Mouse (Mus musculus): Measurements from ENCODE around the gene Gm28845. TPM values are rescaled to one million over a fixed set of nuclear protein-coding genes. Genes with fewer than 3 reads are reported as not detected.

Gm28845 gene
- not detected in 2 replicates for polyA plus RNA-seq (2012; rRNA removed)

DNA sequence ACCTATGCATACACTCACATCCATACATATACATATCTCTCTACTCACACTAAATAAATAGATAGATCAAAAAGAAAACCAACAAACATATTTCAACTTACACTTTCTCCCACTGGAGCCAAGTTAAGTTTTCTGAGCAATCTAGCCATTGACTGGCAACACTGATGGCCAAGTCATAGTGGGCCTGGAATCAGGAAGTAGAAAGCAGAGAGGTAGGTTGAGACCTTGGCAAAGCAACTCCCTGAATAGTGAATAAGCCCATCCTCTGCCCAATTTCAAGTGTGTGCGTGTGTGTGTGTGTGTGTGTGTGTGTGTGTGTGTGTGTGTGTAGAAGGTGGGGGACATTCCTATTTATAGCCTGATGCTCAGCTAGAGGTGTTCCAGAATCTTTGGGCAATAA, at the start of gene Gm28845:
Gene Gm28845 (minus strand): TSS at position 121 of the 400 bp plus-strand sequence.
- no peak for DNase-seq
- Histone ChIP-seq H3K4me1 (ENCODE audit: control insufficient read depth, insufficient read depth, low read length) (no peaks in the 10 kb centered on the region), H3K4me3 (replicated peaks; ENCODE audit: extremely low read depth, low read depth, low read length) (no peak within 1 kb of the TSS)
- WGBS = 87% methylated on average over 1 of the region's 1 CpGs
- TF ChIP-seq CTCF (IDR thresholded peaks at IDR 0.05; ENCODE audit: insufficient read depth, low read length) = no peak
- TF ChIP-seq POLR2A (IDR thresholded peaks at IDR 0.05; ENCODE audit: borderline replicate concordance, extremely low read depth, low read depth, low read length) = no peak

- 81% methylated on average over 1 of the region's 1 CpGs for WGBS
- H3K4me3 ChIP-seq (replicated peaks; ENCODE audit: extremely low read depth, low read depth, low read length) = no peak overlapping the region
- no peak for TF ChIP-seq POLR2A (IDR thresholded peaks at IDR 0.05; ENCODE audit: borderline replicate concordance, extremely low read depth, low read depth, low read length)
- no peak for TF ChIP-seq CTCF (IDR thresholded peaks at IDR 0.05; ENCODE audit: insufficient read depth, low read length)
- no peak for DNase-seq
- no peaks in the 10 kb centered on the region; the same call in 1 of the 2 replicates for H3K4me1 ChIP-seq (ENCODE audit: control insufficient read depth, insufficient read depth, low read length)
Measured at GRCm38 (mm10) chr1:65167496-65167895, 48.1 kb upstream of the Gm28845 start.

DNA sequence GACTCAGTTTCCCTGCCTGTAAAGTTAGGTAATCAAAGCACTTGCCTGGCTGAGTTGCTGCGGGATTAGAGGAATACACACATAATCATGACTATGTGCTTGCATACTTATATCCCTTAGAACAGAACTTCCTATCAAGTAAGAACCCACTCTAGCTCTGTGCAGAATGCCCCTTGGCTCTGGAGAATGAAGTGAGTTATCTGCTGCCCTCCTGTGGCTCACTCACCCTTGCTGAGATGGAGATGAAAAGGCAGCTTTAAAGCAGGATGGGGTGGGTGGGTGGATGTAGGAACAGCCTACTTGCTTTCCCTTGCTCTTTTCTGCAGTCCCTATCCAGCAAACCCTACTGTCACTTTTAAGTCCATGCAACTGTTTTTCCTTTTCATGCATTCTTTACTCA, 42.9 kb upstream of the Gm28845 start:
- no peak for DNase-seq
- 98% methylated on average over 1 of the region's 1 CpGs for WGBS
- TF ChIP-seq CTCF (IDR thresholded peaks at IDR 0.05; ENCODE audit: insufficient read depth, low read length) (no peak), POLR2A (IDR thresholded peaks at IDR 0.05; ENCODE audit: borderline replicate concordance, extremely low read depth, low read depth, low read length) (no peak)

GRCm38 (mm10) chr1:65156111-65156510, 36.8 kb upstream of the Gm28845 start:
- no peak for DNase-seq
- no peak for TF ChIP-seq CTCF (IDR thresholded peaks at IDR 0.05; ENCODE audit: insufficient read depth, low read length)
- TF ChIP-seq POLR2A (IDR thresholded peaks at IDR 0.05; ENCODE audit: borderline replicate concordance, extremely low read depth, low read depth, low read length) = no peak
- Histone ChIP-seq H3K4me3 (replicated peaks; ENCODE audit: extremely low read depth, low read depth, low read length) (no peak overlapping the region), H3K4me1 (ENCODE audit: control insufficient read depth, insufficient read depth, low read length) (no peaks in the 10 kb centered on the region; the same call in 1 of the 2 replicates)
- WGBS = 90% methylated on average over 5 of the region's 5 CpGs

More for the DNA sequence above, 42.9 kb upstream of the Gm28845 start:
- H3K4me3 ChIP-seq (replicated peaks; ENCODE audit: extremely low read depth, low read depth, low read length) = no peak overlapping the region
- H3K4me1 ChIP-seq (ENCODE audit: control insufficient read depth, insufficient read depth, low read length) = no peaks in the 10 kb centered on the region; the same call in 1 of the 2 replicates

DNA sequence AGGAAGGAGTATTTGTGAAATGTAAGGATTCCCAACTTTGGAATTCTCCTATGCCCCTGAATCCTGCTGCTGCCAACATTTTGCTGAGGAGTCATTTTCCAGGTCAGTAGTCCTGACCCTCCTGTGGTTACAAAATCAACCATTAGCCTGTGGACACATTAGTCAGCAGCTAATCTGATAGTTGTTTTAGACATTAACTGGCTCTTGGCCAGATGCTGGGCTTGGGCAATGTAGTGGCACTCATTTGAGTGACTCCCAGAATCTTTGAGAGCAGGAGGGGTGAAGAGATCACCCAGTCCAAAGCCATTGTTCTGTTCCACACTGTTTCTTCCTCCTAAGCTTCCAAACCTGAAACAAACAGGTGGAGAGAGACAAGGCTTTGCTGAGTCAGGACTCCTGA, 35.5 kb upstream of the Gm28845 start:
- no peak for TF ChIP-seq CTCF (IDR thresholded peaks at IDR 0.05; ENCODE audit: insufficient read depth, low read length)
- no peak for TF ChIP-seq POLR2A (IDR thresholded peaks at IDR 0.05; ENCODE audit: borderline replicate concordance, extremely low read depth, low read depth, low read length)
- no peak for DNase-seq
- H3K4me1 ChIP-seq (ENCODE audit: control insufficient read depth, insufficient read depth, low read length) = no peaks in the 10 kb centered on the region; the same call in 1 of the 2 replicates
- no peak overlapping the region for H3K4me3 ChIP-seq (replicated peaks; ENCODE audit: extremely low read depth, low read depth, low read length)

GRCm38 (mm10) chr1:65147971-65148370, 28.6 kb upstream of the Gm28845 start:
- H3K4me3 ChIP-seq (replicated peaks; ENCODE audit: extremely low read depth, low read depth, low read length) = no peak overlapping the region
- TF ChIP-seq POLR2A (IDR thresholded peaks at IDR 0.05; ENCODE audit: borderline replicate concordance, extremely low read depth, low read depth, low read length) = no peak
- TF ChIP-seq CTCF (IDR thresholded peaks at IDR 0.05; ENCODE audit: insufficient read depth, low read length) = no peak
- no peaks in the 10 kb centered on the region for H3K4me1 ChIP-seq (ENCODE audit: control insufficient read depth, insufficient read depth, low read length)
- WGBS = 49% methylated on average over 3 of the region's 3 CpGs
- no peak for DNase-seq

DNA sequence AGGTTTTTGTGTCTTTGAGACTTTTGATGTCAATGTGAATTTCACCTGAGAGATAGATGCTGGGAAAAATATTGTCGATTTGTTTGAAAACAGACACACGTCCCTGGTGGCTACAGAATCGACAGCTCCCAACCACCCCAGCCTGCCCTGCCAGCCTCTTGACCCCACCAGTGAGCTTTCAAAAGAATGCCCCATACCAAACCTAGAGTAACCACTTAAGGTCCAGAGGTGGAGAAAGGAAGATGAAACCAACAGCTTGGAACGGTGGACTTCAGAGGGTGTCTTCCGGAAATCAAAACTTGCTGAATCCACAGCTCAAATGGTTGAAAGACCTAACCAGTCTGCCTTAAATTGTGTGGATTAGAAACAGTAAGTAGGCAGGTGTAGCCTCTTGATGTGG, 28.0 kb upstream of the Gm28845 start:
- WGBS = 87% methylated on average over 5 of the region's 5 CpGs
- no peak for DNase-seq
- Histone ChIP-seq H3K4me3 (replicated peaks; ENCODE audit: extremely low read depth, low read depth, low read length) (no peak overlapping the region), H3K4me1 (ENCODE audit: control insufficient read depth, insufficient read depth, low read length) (no peaks in the 10 kb centered on the region)
- TF ChIP-seq POLR2A (IDR thresholded peaks at IDR 0.05; ENCODE audit: borderline replicate concordance, extremely low read depth, low read depth, low read length) (no peak), CTCF (IDR thresholded peaks at IDR 0.05; ENCODE audit: insufficient read depth, low read length) (no peak)

DNA sequence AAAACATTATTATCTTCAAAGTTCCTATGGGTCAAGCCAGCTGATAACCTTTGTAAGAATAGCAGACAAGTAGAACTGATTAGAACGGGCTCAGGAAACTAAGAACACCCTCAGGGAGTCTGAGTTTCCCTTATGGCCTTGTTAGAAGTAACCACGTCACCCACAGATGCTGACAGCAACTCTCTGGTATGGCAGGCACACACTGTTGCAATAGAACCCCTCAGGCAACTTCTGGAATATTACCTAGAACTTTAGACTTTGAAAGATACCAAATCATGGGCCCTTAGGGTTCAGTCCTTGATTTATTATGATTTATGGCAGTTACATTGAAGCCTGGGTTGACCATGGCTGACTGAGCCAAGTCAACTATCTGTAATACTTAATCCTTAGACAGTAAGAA, 27.2 kb upstream of the Gm28845 start:
- Histone ChIP-seq H3K4me3 (replicated peaks; ENCODE audit: extremely low read depth, low read depth, low read length) (no peak overlapping the region), H3K4me1 (ENCODE audit: control insufficient read depth, insufficient read depth, low read length) (no peaks in the 10 kb centered on the region)
- DNase-seq = no peak
- no peak for TF ChIP-seq POLR2A (IDR thresholded peaks at IDR 0.05; ENCODE audit: borderline replicate concordance, extremely low read depth, low read depth, low read length)
- no peak for TF ChIP-seq CTCF (IDR thresholded peaks at IDR 0.05; ENCODE audit: insufficient read depth, low read length)
- WGBS = 33% methylated on average over 2 of the region's 2 CpGs

- no peak for TF ChIP-seq POLR2A (IDR thresholded peaks at IDR 0.05; ENCODE audit: borderline replicate concordance, extremely low read depth, low read depth, low read length)
- TF ChIP-seq CTCF (IDR thresholded peaks at IDR 0.05; ENCODE audit: insufficient read depth, low read length) = no peak
- WGBS = 80% methylated on average over 2 of the region's 2 CpGs
- DNase-seq = no peak
- no peaks in the 10 kb centered on the region for H3K4me1 ChIP-seq (ENCODE audit: control insufficient read depth, insufficient read depth, low read length)
- no peak overlapping the region for H3K4me3 ChIP-seq (replicated peaks; ENCODE audit: extremely low read depth, low read depth, low read length)
Measured at GRCm38 (mm10) chr1:65144783-65145182, 25.4 kb upstream of the Gm28845 start.

DNA sequence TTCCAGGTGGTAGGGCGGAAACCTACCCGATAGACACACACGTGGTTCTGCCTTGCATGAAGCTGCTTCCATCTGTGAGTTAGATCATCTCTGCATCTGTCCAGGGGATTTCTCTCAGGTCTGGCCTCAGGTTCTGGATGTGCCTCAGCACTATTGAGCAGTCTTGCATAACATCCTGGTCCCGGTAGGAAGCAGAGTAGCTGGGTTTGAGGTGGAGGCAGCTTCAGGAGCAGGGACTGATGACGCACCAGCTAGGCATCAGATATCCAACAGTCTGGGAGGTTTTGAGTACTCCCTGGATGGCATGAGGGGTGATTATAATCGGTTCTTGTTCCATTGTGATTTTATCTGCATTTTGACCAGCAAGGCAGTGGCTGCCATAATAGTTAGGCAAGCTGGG, 18.2 kb upstream of the Gm28845 start:
- DNase-seq = no peak
- Histone ChIP-seq H3K4me3 (replicated peaks; ENCODE audit: extremely low read depth, low read depth, low read length) (no peak overlapping the region), H3K4me1 (ENCODE audit: control insufficient read depth, insufficient read depth, low read length) (no peaks in the 10 kb centered on the region)
- WGBS = 84% methylated on average over 6 of the region's 6 CpGs
- TF ChIP-seq POLR2A (IDR thresholded peaks at IDR 0.05; ENCODE audit: borderline replicate concordance, extremely low read depth, low read depth, low read length) (no peak), CTCF (IDR thresholded peaks at IDR 0.05; ENCODE audit: insufficient read depth, low read length) (no peak)

All from lung, adult 2 months (tissue).